Mouse (Mus musculus): ENCODE data around the gene Fam57b.

GRCm38 (mm10) chr7:126761529-126762067 is 35.9 kb upstream of the Fam57b start:
- TF ChIP-seq ZC3H11A (IDR thresholded peaks at IDR 0.05; ENCODE audit: borderline replicate concordance, low read depth, low read length) (no peak), ZNF384 (IDR thresholded peaks at IDR 0.05; ENCODE audit: low read depth, low read length) (no peak), MAFK (IDR thresholded peaks at IDR 0.05; ENCODE audit: insufficient read depth, low read depth, low read length) (no peak), CHD2 (IDR thresholded peaks at IDR 0.05; ENCODE audit: low read depth, low read length) (no peak), HCFC1 (IDR thresholded peaks at IDR 0.05; ENCODE audit: borderline replicate concordance, insufficient read depth, low read length) (no peak)

Measured in ES-E14 (cell line).